Mouse (Mus musculus) kidney, adult 2 months (tissue): ENCODE data around the gene Bcr.

Source experiments
- CTCF ChIP-seq: fragments of 200-500 bp; conservative IDR thresholded peaks from 2 replicates; pipeline ENCODE4 v1.5.1; 2011; ENCODE audit warnings: low read depth, mild to moderate bottlenecking, control low read depth, low read length, moderate library complexity, mixed read lengths; ENCODE audit not compliant: insufficient read depth, insufficient read length
- POLR2A ChIP-seq: fragments of 200-500 bp; IDR thresholded peaks from one replicate; pipeline ENCODE4 v1.6.1; 2011; ENCODE audit warnings: low read depth, low read length, control low read depth

GRCm38 (mm10) chr10:75085330-75085729 is 24.9 kb downstream of the Bcr start:
- TF ChIP-seq POLR2A (no peak), CTCF (no peak)
